Mouse (Mus musculus): ENCODE data around the gene Mta1. TPM values are rescaled to one million over a fixed set of nuclear protein-coding genes. Genes with fewer than 3 reads are reported as not detected.

Mta1 gene
- polyA plus RNA-seq, 1 experiment from 2014 or later = 20.5 TPM

GRCm38 (mm10) chr12:113163561-113164006 lies 65.5 kb downstream of the Mta1 start:
- Histone ChIP-seq H3K9ac (replicated peaks) (no peak overlapping the region), H3K36me3 (peaks cover 36% of the 10 kb centered on the region), H3K4me1 (replicated peaks) (no peaks in the 10 kb centered on the region), H3K4me3 (replicated peaks) (no peak overlapping the region), H3K4me2 (no peak overlapping the region), H3K27ac (peak overlapping the region; percentile 5; the same call in 1 of the 2 replicates), H3K27me3 (no peaks in the 10 kb centered on the region; the same call in 1 of the 2 replicates), H3K9me3 (no peaks in the 10 kb centered on the region)
- WGBS = 89% methylated on average over 11 of the region's 11 CpGs
- no peak for ATAC-seq (ENCODE audit: insufficient number of reproducible peaks, insufficient read depth, low FRiP score, low TSS enrichment, low read depth)

DNA sequence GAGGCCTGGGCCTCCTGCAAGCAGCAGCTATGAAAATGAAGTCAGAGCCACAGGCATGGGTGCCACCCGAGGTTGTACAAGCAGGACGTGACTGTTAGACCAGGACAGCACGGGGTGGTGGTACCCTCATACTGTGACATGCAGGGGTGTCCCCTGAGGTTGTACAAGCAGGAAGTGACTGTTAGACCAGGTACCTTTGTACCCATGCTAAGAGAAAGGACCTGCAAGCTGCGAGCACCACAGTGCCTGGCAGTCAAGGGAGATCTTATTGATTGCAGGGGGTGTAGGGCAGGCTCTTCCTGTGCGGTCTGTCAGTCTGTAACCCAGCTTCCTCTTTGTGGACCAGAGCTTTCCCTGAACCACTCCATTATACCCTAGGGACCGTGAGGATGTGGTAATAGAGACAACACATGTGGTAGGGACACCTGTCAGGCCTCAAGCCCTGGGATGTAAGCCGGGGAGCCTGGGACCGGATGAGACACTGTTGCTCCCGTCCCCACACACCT lies 70.0 kb downstream of the Mta1 start:
- no peak overlapping the region for H3K9ac ChIP-seq (replicated peaks)
- ATAC-seq (ENCODE audit: insufficient number of reproducible peaks, insufficient read depth, low FRiP score, low TSS enrichment, low read depth) = no peak
- no peaks in the 10 kb centered on the region for H3K9me3 ChIP-seq
- peaks cover 10% of the 10 kb centered on the region for H3K36me3 ChIP-seq
- 79% methylated on average over 9 of the region's 9 CpGs for WGBS
- no peak overlapping the region for H3K4me2 ChIP-seq
- no peaks in the 10 kb centered on the region for H3K4me1 ChIP-seq (replicated peaks)
- no peak overlapping the region for H3K4me3 ChIP-seq (replicated peaks)
- H3K27me3 ChIP-seq = no peaks in the 10 kb centered on the region; the same call in 1 of the 2 replicates
- no peak overlapping the region for H3K27ac ChIP-seq

DNA sequence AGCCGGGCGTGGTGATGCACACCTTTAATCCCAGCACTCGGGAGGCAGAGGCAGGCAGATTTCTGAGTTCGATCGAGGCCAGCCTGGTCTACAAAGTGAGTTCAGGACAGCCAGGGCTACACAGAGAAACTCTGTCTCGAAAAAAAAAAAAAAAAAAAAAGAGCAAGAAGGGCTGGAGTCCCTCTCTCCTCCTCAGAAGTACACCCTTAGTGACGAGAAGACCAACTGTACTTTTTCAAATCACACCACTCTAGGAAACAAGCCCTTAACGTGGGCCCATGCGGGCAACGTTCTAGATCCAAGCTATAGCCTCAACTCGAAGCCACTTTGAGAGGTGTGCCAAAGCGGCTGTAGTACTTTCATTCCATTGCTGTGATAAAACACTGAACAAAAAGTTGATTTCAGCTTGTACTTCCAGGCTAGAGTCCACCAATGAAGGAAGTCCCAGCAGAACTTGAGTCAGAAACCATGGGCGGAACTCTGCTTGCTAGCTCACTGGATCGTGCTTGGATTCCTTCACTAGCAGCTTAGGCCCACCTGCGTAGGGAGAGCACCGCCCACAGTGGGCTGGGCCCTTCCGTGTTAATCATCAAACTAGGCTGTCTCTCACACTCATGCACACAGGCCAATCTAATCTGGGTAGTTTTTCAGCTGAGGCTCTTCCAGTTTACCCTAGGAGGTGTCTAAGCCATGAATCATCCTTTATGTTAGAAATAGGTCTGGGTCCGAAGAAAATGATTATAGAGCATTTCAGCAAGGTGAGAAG lies 79.1 kb downstream of the Mta1 start:
- H3K36me3 ChIP-seq = no peaks in the 10 kb centered on the region
- no peak overlapping the region for H3K4me3 ChIP-seq (replicated peaks)
- H3K27ac ChIP-seq = no peak overlapping the region
- 81% methylated on average over 18 of the region's 18 CpGs for WGBS
- H3K4me1 ChIP-seq (replicated peaks) = no peaks in the 10 kb centered on the region
- H3K4me2 ChIP-seq = no peak overlapping the region
- no peaks in the 10 kb centered on the region for H3K9me3 ChIP-seq
- no peak overlapping the region for H3K9ac ChIP-seq (replicated peaks)
- H3K27me3 ChIP-seq = no peaks in the 10 kb centered on the region
- ATAC-seq (ENCODE audit: insufficient number of reproducible peaks, insufficient read depth, low FRiP score, low TSS enrichment, low read depth) = no peak

GRCm38 (mm10) chr12:113181020-113181419 lies 82.9 kb downstream of the Mta1 start:
- Histone ChIP-seq H3K4me1 (replicated peaks) (0 out of 2 replicates have a peak, but pooled peaks cover 9% of the 10 kb centered on the region), H3K9ac (replicated peaks) (no peak overlapping the region), H3K27me3 (peaks cover 18% of the 10 kb centered on the region), H3K4me3 (replicated peaks) (no peak overlapping the region), H3K36me3 (no peaks in the 10 kb centered on the region), H3K27ac (no peak overlapping the region), H3K4me2 (no peak overlapping the region), H3K9me3 (no peaks in the 10 kb centered on the region)
- 54% methylated on average over 4 of the region's 4 CpGs for WGBS
- no peak for ATAC-seq (ENCODE audit: insufficient number of reproducible peaks, insufficient read depth, low FRiP score, low TSS enrichment, low read depth)

DNA sequence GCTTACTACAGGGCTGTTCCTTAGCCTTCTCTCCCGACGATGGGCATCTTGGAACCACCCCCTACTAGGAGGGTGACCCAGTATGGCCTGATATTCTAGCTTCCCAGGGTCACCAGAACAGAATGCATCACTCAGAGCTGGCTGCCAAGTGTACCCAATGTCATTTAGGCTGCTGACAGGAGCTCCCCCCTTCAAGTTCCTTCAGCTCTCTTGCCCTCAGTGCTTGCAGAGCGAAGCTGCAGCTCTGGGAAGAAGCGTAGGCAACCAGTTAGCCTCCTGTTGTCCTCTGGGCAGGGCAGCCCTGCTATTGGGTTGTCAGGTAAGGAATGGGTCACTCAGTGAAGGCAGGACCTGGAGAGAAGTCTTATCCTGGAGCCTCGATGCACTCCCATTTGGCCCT lies 86.9 kb downstream of the Mta1 start:
- H3K36me3 ChIP-seq = peaks cover 19% of the 10 kb centered on the region
- H3K9ac ChIP-seq (replicated peaks) = no peak overlapping the region
- H3K4me1 ChIP-seq (replicated peaks) = peaks cover 29% of the 10 kb centered on the region
- no peak overlapping the region for H3K27ac ChIP-seq
- peak overlapping the region; percentile 83 for H3K4me2 ChIP-seq
- H3K4me3 ChIP-seq (replicated peaks) = peak overlapping the region; percentile 70; the same call in 1 of the 2 replicates
- no peaks in the 10 kb centered on the region for H3K9me3 ChIP-seq
- 60% methylated on average over 5 of the region's 5 CpGs for WGBS
- ATAC-seq (ENCODE audit: insufficient number of reproducible peaks, insufficient read depth, low FRiP score, low TSS enrichment, low read depth) = no peak
- H3K27me3 ChIP-seq = peaks cover 44% of the 10 kb centered on the region

GRCm38 (mm10) chr12:113185442-113186291 lies 87.6 kb downstream of the Mta1 start, which contains the start of gene Tmem121:
Gene Tmem121, plus strand, starts transcription at chr12:113185930.
- ATAC-seq (ENCODE audit: insufficient number of reproducible peaks, insufficient read depth, low FRiP score, low TSS enrichment, low read depth) = peak; percentile 32
- peaks cover 44% of the 10 kb centered on the region for H3K27me3 ChIP-seq
- H3K27ac ChIP-seq = no peak within 1 kb of the TSS

DNA sequence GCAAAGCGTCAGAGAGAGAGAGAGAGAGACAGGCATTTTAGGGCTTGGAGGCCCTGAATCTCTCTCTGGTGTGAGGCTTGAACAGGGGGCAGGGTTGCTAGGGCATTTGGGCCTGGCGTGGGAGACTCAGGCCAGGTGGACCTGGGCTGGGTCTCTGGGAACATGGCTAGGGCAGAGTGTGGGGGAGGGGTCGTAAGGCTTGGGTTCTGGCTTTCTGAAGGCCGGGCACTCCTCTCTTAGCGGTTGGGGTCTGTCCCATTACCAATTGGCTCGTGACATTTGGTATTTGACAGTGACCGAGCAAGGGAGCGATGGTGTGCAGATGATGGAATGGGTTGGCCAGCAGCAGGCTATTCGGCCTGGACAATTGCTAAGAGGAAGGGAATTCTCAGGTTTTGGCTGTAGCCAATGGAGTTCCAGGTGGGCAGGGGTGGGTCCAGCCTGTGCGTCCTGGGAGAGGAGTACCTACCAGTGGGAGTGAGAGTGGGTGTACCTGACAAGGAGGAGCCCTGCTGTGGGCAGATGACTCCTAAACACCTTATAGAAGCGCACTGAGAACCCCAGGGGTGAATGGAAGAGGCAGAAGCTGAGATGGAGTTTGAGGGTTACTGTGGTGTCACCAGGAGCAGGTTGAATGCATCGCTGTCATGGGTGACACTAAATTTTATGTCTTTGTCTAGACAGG lies 88.4 kb downstream of the Mta1 start:
- 38% methylated on average over 12 of the region's 12 CpGs for WGBS
- H3K27me3 ChIP-seq = peaks cover 44% of the 10 kb centered on the region
- H3K27ac ChIP-seq = no peak overlapping the region
- peak overlapping the region; percentile 70 for H3K4me3 ChIP-seq (replicated peaks)
- H3K36me3 ChIP-seq = peaks cover 26% of the 10 kb centered on the region
- H3K4me2 ChIP-seq = peak overlapping the region; percentile 83
- H3K9me3 ChIP-seq = no peaks in the 10 kb centered on the region
- peaks cover 29% of the 10 kb centered on the region for H3K4me1 ChIP-seq (replicated peaks)
- peak overlapping the region; percentile 75 for H3K9ac ChIP-seq (replicated peaks)
- ATAC-seq (ENCODE audit: insufficient number of reproducible peaks, insufficient read depth, low FRiP score, low TSS enrichment, low read depth) = no peak

More at GRCm38 (mm10) chr12:113185442-113186291, 87.6 kb downstream of the Mta1 start, which contains the start of gene Tmem121:
- Histone ChIP-seq H3K9me3 (no peaks in the 10 kb centered on the region), H3K4me3 (replicated peaks) (peak within 1 kb of the TSS; percentile 70), H3K36me3 (peaks cover 26% of the 10 kb centered on the region), H3K9ac (replicated peaks) (peak within 1 kb of the TSS; percentile 75), H3K4me2 (peak within 1 kb of the TSS; percentile 83), H3K4me1 (replicated peaks) (peaks cover 29% of the 10 kb centered on the region)
- WGBS = 1% methylated on average over 62 of the region's 63 CpGs

Small RNA genes lying within 50 kb of the gene (microRNA-seq; reads per million reads assigned to microRNA genes)
- gene Gm44471 = not detected

Other genes starting within 250 kb of the Mta1 start
- gene Gpr132, start 230.1 kb upstream of the Mta1 start, polyA plus RNA-seq (2016; fragmentation: Nextera tagmentation; extraction: Ambion mirVana) = 0.08 TPM in 1 of 2 replicates, not detected in the other
- 6.4 and 6.8 TPM in 2 replicates for gene Jag2, start 168.5 kb upstream of the Mta1 start, polyA plus RNA-seq (2016; fragmentation: Nextera tagmentation; extraction: Ambion mirVana)
- gene Nudt14, start 156.2 kb upstream of the Mta1 start, polyA plus RNA-seq (2016; fragmentation: Nextera tagmentation; extraction: Ambion mirVana) = 81.6 and 95.2 TPM in 2 replicates
- 25.7 and 29.1 TPM in 2 replicates for gene Btbd6, start 121.8 kb upstream of the Mta1 start, polyA plus RNA-seq (2016; fragmentation: Nextera tagmentation; extraction: Ambion mirVana)
- 76.0 and 83.0 TPM in 2 replicates for gene Brf1, start 97.6 kb upstream of the Mta1 start, polyA plus RNA-seq (2016; fragmentation: Nextera tagmentation; extraction: Ambion mirVana)
- 15.8 and 17.9 TPM in 2 replicates for gene Pacs2, start 83.8 kb upstream of the Mta1 start, polyA plus RNA-seq (2016; fragmentation: Nextera tagmentation; extraction: Ambion mirVana)
- gene Tex22, start 23.8 kb upstream of the Mta1 start, polyA plus RNA-seq (2016; fragmentation: Nextera tagmentation; extraction: Ambion mirVana) = not detected in 2 replicates
- 51.4 and 53.7 TPM in 2 replicates for gene Crip2, start 42.0 kb downstream of the Mta1 start, polyA plus RNA-seq (2016; fragmentation: Nextera tagmentation; extraction: Ambion mirVana)
- 71.0 and 73.2 TPM in 2 replicates for gene Crip1, start 48.0 kb downstream of the Mta1 start, polyA plus RNA-seq (2016; fragmentation: Nextera tagmentation; extraction: Ambion mirVana)
- gene Tedc1, start 58.1 kb downstream of the Mta1 start, polyA plus RNA-seq (2016; fragmentation: Nextera tagmentation; extraction: Ambion mirVana) = 44.1 and 44.6 TPM in 2 replicates
- 17.5 and 18.7 TPM in 2 replicates for gene Tmem121, start 87.7 kb downstream of the Mta1 start, polyA plus RNA-seq (2016; fragmentation: Nextera tagmentation; extraction: Ambion mirVana)

Measured in limb, embryonic 12.5 days (tissue).